Mouse (Mus musculus): ENCODE results near the gene Ralgps1. TPM values are rescaled to one million over a fixed set of nuclear protein-coding genes. Genes with fewer than 3 reads are reported as not detected.
A peak's percentile ranks its signal among the peaks of the same experiment; 100 is the strongest.

Ralgps1 gene
- polyA plus RNA-seq, 1 experiment, result 0.47 TPM

- no peaks in the 10 kb centered on the region for H3K27me3 ChIP-seq (ENCODE audit: control insufficient read depth, insufficient read depth, insufficient read length)
- H3K4me3 ChIP-seq (ENCODE audit: insufficient read depth, poor library complexity, severe bottlenecking), result no peak overlapping the region
- no peaks in the 10 kb centered on the region for H3K36me3 ChIP-seq (ENCODE audit: control insufficient read depth, insufficient read depth)
- H3K79me2 ChIP-seq (ENCODE audit: control insufficient read depth, insufficient read depth), result no peaks in the 10 kb centered on the region
- no peak for TF ChIP-seq USF1 (IDR thresholded peaks at IDR 0.05; ENCODE audit: low read depth)
- no peak overlapping the region for H3ac ChIP-seq (ENCODE audit: control insufficient read depth, insufficient read length, low read depth)
- H3K79me3 ChIP-seq (ENCODE audit: low read depth), result no peaks in the 10 kb centered on the region
Observed at GRCm38 (mm10) chr2:33207069-33207468, 164.2 kb downstream of the Ralgps1 start.

- Histone ChIP-seq H3K79me2 (ENCODE audit: control insufficient read depth, insufficient read depth) (no peaks in the 10 kb centered on the region), H3K36me3 (ENCODE audit: control insufficient read depth, insufficient read depth) (no peaks in the 10 kb centered on the region), H3K79me3 (ENCODE audit: low read depth) (no peaks in the 10 kb centered on the region), H3K4me3 (ENCODE audit: insufficient read depth, poor library complexity, severe bottlenecking) (no peak overlapping the region), H3ac (ENCODE audit: control insufficient read depth, insufficient read length, low read depth) (no peak overlapping the region), H3K27me3 (ENCODE audit: control insufficient read depth, insufficient read depth, insufficient read length) (no peaks in the 10 kb centered on the region)
- peak; percentile 92 for TF ChIP-seq MYOD1 (IDR thresholded peaks at IDR 0.05; ENCODE audit: control insufficient read depth, insufficient read length, low read depth)
- peak; percentile 32 for TF ChIP-seq FOSL1 (IDR thresholded peaks at IDR 0.05; ENCODE audit: insufficient read depth, low read length, poor library complexity, severe bottlenecking)
- peak; percentile 8 for TF ChIP-seq USF1 (IDR thresholded peaks at IDR 0.05; ENCODE audit: low read depth)
- peak; percentile 87 for TF ChIP-seq MAX (IDR thresholded peaks at IDR 0.05)
- no peak for TF ChIP-seq CEBPB (IDR thresholded peaks at IDR 0.05; ENCODE audit: low read depth)
- TF ChIP-seq CTCF (IDR thresholded peaks at IDR 0.05; ENCODE audit: control insufficient read depth, insufficient read depth, insufficient read length), result no peak
- no peak for TF ChIP-seq MYOG (IDR thresholded peaks at IDR 0.05; ENCODE audit: control insufficient read depth, extremely low read depth, insufficient read length)
Observed at GRCm38 (mm10) chr2:33205939-33206525, 165.3 kb downstream of the Ralgps1 start.

GRCm38 (mm10) chr2:33204980-33205379, 166.3 kb downstream of the Ralgps1 start:
- Histone ChIP-seq H3K36me3 (ENCODE audit: control insufficient read depth, insufficient read depth) (no peaks in the 10 kb centered on the region), H3K27me3 (ENCODE audit: control insufficient read depth, insufficient read depth, insufficient read length) (no peaks in the 10 kb centered on the region), H3K4me3 (ENCODE audit: insufficient read depth, poor library complexity, severe bottlenecking) (no peak overlapping the region), H3K79me3 (ENCODE audit: low read depth) (no peaks in the 10 kb centered on the region), H3K79me2 (ENCODE audit: control insufficient read depth, insufficient read depth) (no peaks in the 10 kb centered on the region), H3ac (ENCODE audit: control insufficient read depth, insufficient read length, low read depth) (no peak overlapping the region)
- TF ChIP-seq CEBPB (IDR thresholded peaks at IDR 0.05; ENCODE audit: low read depth), result no peak
- peak; percentile 91 for TF ChIP-seq MAX (IDR thresholded peaks at IDR 0.05)
- peak; percentile 51 for TF ChIP-seq FOSL1 (IDR thresholded peaks at IDR 0.05; ENCODE audit: insufficient read depth, low read length, poor library complexity, severe bottlenecking)

GRCm38 (mm10) chr2:33203284-33203683, 168.0 kb downstream of the Ralgps1 start:
- Histone ChIP-seq H3K27me3 (ENCODE audit: control insufficient read depth, insufficient read depth, insufficient read length) (no peaks in the 10 kb centered on the region), H3K79me2 (ENCODE audit: control insufficient read depth, insufficient read depth) (no peaks in the 10 kb centered on the region), H3K4me3 (ENCODE audit: insufficient read depth, poor library complexity, severe bottlenecking) (no peak overlapping the region), H3ac (ENCODE audit: control insufficient read depth, insufficient read length, low read depth) (peak overlapping the region; percentile 14), H3K36me3 (ENCODE audit: control insufficient read depth, insufficient read depth) (no peaks in the 10 kb centered on the region), H3K79me3 (ENCODE audit: low read depth) (no peaks in the 10 kb centered on the region)
- TF ChIP-seq MYOD1 (IDR thresholded peaks at IDR 0.05; ENCODE audit: control insufficient read depth, insufficient read length, low read depth) (no peak), MAX (IDR thresholded peaks at IDR 0.05) (peak; percentile 68), CTCF (IDR thresholded peaks at IDR 0.05; ENCODE audit: control insufficient read depth, insufficient read depth, insufficient read length) (no peak), FOSL1 (IDR thresholded peaks at IDR 0.05; ENCODE audit: insufficient read depth, low read length, poor library complexity, severe bottlenecking) (peak; percentile 22), MYOG (IDR thresholded peaks at IDR 0.05; ENCODE audit: control insufficient read depth, extremely low read depth, insufficient read length) (no peak)

- H3K36me3 ChIP-seq (ENCODE audit: control insufficient read depth, insufficient read depth), result no peaks in the 10 kb centered on the region
- H3K79me3 ChIP-seq (ENCODE audit: low read depth), result no peaks in the 10 kb centered on the region
- no peaks in the 10 kb centered on the region for H3K79me2 ChIP-seq (ENCODE audit: control insufficient read depth, insufficient read depth)
- H3K4me3 ChIP-seq (ENCODE audit: insufficient read depth, poor library complexity, severe bottlenecking), result no peak overlapping the region
- no peak for TF ChIP-seq USF1 (IDR thresholded peaks at IDR 0.05; ENCODE audit: low read depth)
- TF ChIP-seq MYOG (IDR thresholded peaks at IDR 0.05; ENCODE audit: control insufficient read depth, extremely low read depth, insufficient read length), result no peak
- TF ChIP-seq MYOD1 (IDR thresholded peaks at IDR 0.05; ENCODE audit: control insufficient read depth, insufficient read length, low read depth), result no peak
- TF ChIP-seq FOSL1 (IDR thresholded peaks at IDR 0.05; ENCODE audit: insufficient read depth, low read length, poor library complexity, severe bottlenecking), result no peak
- TF ChIP-seq CEBPB (IDR thresholded peaks at IDR 0.05; ENCODE audit: low read depth), result no peak
- no peak for TF ChIP-seq CTCF (IDR thresholded peaks at IDR 0.05; ENCODE audit: control insufficient read depth, insufficient read depth, insufficient read length)
- no peak for TF ChIP-seq MAX (IDR thresholded peaks at IDR 0.05)
- no peak overlapping the region for H3ac ChIP-seq (ENCODE audit: control insufficient read depth, insufficient read length, low read depth)
- H3K27me3 ChIP-seq (ENCODE audit: control insufficient read depth, insufficient read depth, insufficient read length), result no peaks in the 10 kb centered on the region
Observed at GRCm38 (mm10) chr2:33200368-33201068, 170.8 kb downstream of the Ralgps1 start.

GRCm38 (mm10) chr2:33189976-33190375, 181.3 kb downstream of the Ralgps1 start:
- Histone ChIP-seq H3K36me3 (ENCODE audit: control insufficient read depth, insufficient read depth) (no peaks in the 10 kb centered on the region), H3K4me3 (ENCODE audit: insufficient read depth, poor library complexity, severe bottlenecking) (no peak overlapping the region), H3ac (ENCODE audit: control insufficient read depth, insufficient read length, low read depth) (no peak overlapping the region), H3K27me3 (ENCODE audit: control insufficient read depth, insufficient read depth, insufficient read length) (no peaks in the 10 kb centered on the region), H3K79me3 (ENCODE audit: low read depth) (no peaks in the 10 kb centered on the region), H3K79me2 (ENCODE audit: control insufficient read depth, insufficient read depth) (no peaks in the 10 kb centered on the region)
- TF ChIP-seq USF1 (IDR thresholded peaks at IDR 0.05; ENCODE audit: low read depth), result no peak
- no peak for TF ChIP-seq MYOD1 (IDR thresholded peaks at IDR 0.05; ENCODE audit: control insufficient read depth, insufficient read length, low read depth)
- TF ChIP-seq MAX (IDR thresholded peaks at IDR 0.05), result no peak
- no peak for TF ChIP-seq CTCF (IDR thresholded peaks at IDR 0.05; ENCODE audit: control insufficient read depth, insufficient read depth, insufficient read length)
- TF ChIP-seq FOSL1 (IDR thresholded peaks at IDR 0.05; ENCODE audit: insufficient read depth, low read length, poor library complexity, severe bottlenecking), result no peak
- no peak for TF ChIP-seq CEBPB (IDR thresholded peaks at IDR 0.05; ENCODE audit: low read depth)
- no peak for TF ChIP-seq MYOG (IDR thresholded peaks at IDR 0.05; ENCODE audit: control insufficient read depth, extremely low read depth, insufficient read length)
